Mouse (Mus musculus): ENCODE data around the gene Arhgef10l. TPM values are rescaled to one million over a fixed set of nuclear protein-coding genes. Genes with fewer than 3 reads are reported as not detected.
"Not testable (repeated sequence)": the region's sequence is repeated elsewhere in the genome, so short reads cannot be mapped to it uniquely, and the experiment has no call there.

The Arhgef10l gene
- polyA plus RNA-seq, 1 experiment from 2014 or later, result 11.9 TPM

DNA sequence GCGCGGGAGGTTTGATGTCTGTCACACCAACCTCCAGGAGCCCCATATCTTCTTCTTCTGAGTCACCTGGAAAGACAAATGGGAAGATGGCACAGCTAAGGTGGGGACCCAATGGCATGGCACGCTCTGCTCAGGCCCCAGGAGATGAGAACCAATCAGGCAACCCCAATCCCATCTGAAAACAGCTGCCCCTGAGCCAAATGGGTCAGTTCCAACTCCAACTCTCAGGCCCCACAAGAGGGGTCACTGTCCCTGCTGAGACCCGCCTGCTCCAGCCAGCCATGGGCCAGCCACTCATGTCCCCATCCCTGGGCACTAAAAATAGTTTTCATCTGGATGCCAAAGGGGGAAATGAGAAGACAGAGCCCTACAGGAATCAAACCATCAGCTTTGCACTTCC, 84.9 kb downstream of the Arhgef10l start:
- Histone ChIP-seq H3K36me3 (ENCODE audit: inconsistent target) (peaks cover 34% of the 10 kb centered on the region), H3K4me3 (ENCODE audit: inconsistent target) (peak overlapping the region; percentile 69), H3K27ac (peak overlapping the region; percentile 87), H3K79me2 (ENCODE audit: inconsistent target) (peaks cover 47% of the 10 kb centered on the region)
- 86% methylated on average over 4 of the region's 4 CpGs for WGBS (ENCODE audit: missing documents)

DNA sequence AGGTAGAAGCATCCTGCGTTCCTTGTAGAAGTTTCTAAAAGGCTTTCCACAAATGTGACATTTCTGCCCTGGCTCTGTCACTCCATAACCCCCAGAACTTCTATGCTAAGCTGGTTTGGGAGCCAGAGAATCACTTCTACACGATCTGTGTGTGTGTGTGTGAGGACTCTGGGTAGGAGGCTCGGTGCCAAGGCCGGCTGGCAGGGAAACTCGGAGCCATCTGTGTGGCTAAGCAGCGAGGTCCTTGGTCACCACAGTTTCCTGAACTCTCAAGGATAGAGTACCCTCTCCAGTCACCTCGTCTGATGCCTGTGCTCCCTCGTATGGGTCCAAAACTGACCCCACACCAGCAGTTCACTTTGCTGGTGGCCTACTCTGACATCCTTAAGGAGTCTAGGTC, 86.2 kb downstream of the Arhgef10l start:
- Histone ChIP-seq H3K79me2 (ENCODE audit: inconsistent target) (peaks cover 47% of the 10 kb centered on the region), H3K27ac (no peak overlapping the region), H3K36me3 (ENCODE audit: inconsistent target) (peaks cover 44% of the 10 kb centered on the region), H3K4me3 (ENCODE audit: inconsistent target) (no peak overlapping the region)
- WGBS (ENCODE audit: missing documents), result 70% methylated on average over 8 of the region's 8 CpGs

DNA sequence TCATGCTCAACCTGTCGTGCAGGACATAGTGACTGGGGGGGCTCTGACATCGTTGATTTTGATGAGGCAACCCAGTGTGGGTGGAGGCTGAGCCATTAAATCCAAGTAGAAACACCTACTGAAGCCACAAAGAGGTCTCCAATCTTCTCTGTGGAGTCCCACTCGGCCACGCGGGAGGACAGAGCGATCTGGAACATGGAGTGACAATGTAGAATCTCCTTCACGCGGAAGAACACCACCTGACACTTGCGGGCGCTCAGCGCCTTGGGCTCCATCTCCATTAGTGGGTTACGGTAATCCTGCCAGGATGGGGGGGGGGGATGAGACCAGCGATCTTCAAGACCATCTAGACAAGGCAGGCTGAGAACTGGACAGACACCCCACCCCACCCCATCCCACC, 86.7 kb downstream of the Arhgef10l start:
- 91% methylated on average over 13 of the region's 13 CpGs for WGBS (ENCODE audit: missing documents)
- Histone ChIP-seq H3K4me3 (ENCODE audit: inconsistent target) (no peak overlapping the region), H3K27ac (no peak overlapping the region), H3K79me2 (ENCODE audit: inconsistent target) (peaks cover 48% of the 10 kb centered on the region), H3K36me3 (ENCODE audit: inconsistent target) (peaks cover 45% of the 10 kb centered on the region)

DNA sequence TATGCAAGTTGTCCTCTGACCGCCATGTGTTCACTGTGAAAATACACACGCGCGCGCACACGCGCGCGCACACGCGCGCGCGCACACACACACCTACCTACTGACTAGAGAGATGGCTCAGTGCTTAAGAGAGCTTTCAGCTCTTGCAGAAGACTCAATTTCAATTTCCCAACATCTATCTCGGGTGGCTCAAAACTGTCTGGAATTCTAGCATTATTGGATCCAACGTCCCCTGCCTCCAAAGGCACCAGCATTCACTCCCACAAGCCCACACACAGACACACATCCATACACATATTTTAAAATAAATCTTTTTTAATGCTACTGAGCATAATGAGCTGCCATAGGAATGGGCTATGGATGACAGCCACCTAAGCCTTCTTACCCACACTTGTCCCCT, 89.2 kb downstream of the Arhgef10l start:
- H3K79me2 ChIP-seq (ENCODE audit: inconsistent target), result peaks cover 61% of the 10 kb centered on the region
- no peak overlapping the region for H3K4me3 ChIP-seq (ENCODE audit: inconsistent target)
- peaks cover 55% of the 10 kb centered on the region for H3K36me3 ChIP-seq (ENCODE audit: inconsistent target)
- 95% methylated on average over 16 of the region's 16 CpGs for WGBS (ENCODE audit: missing documents)
- no peak overlapping the region for H3K27ac ChIP-seq

DNA sequence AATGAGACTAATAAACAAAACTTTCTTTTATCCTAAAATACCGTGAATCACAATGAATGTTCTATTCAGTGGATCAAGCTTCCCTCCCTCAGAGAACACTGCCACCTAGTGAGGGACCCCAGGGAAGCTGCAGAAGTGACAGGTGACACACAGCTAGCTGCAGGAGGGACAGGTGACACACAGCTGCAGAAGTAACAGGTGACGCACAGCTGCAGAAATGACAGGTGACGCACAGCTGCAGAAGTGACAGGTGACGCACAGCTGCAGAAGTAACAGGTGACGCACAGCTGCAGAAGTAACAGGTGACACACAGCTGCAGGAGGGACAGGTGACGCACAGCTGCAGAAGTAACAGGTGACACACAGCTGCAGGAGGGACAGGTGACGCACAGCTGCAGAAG, 90.9 kb downstream of the Arhgef10l start:
- 94% methylated on average over 7 of the region's 7 CpGs for WGBS (ENCODE audit: missing documents)
- not testable (repeated sequence) for H3K4me3 ChIP-seq (ENCODE audit: inconsistent target)

DNA sequence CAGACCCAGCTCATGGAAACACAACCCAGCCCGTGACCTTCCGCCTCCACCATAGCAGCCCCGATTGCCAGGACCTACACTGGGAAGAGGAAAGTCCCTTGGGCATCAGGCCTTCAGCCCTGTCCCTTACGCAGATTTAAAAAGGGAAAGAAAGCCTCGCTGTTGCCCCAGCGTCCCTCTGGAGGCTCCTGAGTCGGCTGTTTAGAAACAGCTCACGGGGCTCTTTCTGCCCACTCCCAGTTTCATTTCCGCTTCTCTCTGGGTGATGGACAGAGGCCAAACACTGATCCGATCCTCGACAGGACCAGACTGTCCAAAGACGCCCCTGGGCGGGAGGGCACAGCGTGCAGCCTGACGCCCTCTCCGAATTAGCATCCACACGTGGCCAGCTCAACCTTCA, 93.4 kb downstream of the Arhgef10l start:
- Histone ChIP-seq H3K36me3 (ENCODE audit: inconsistent target) (peaks cover 64% of the 10 kb centered on the region), H3K4me3 (ENCODE audit: inconsistent target) (no peak overlapping the region), H3K79me2 (ENCODE audit: inconsistent target) (peaks cover 45% of the 10 kb centered on the region), H3K27ac (peak overlapping the region; percentile 83)
- WGBS (ENCODE audit: missing documents), result 21% methylated on average over 17 of the region's 17 CpGs

More for the DNA sequence above, 90.9 kb downstream of the Arhgef10l start:
- H3K79me2 ChIP-seq (ENCODE audit: inconsistent target), result peaks cover 62% of the 10 kb centered on the region
- H3K27ac ChIP-seq, result not testable (repeated sequence)
- H3K36me3 ChIP-seq (ENCODE audit: inconsistent target), result peaks cover 61% of the 10 kb centered on the region

DNA sequence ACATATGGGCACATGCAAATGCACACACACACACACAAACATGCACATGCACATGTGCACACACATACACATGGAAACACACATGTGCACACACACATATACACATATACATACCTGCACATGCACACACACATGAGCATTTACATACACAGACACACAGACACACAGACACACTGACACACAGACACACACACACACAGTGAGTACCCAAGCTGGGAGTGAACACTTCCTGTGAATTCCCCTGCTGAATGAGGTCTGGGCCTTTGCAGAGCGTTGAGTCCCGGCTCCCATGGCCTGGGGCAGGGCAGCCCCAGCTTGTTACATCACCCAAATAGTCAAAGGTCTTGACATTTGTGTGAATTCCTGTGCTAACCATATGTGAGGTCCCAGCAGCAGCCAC, 96.4 kb downstream of the Arhgef10l start:
- WGBS (ENCODE audit: missing documents), result 54% methylated on average over 2 of the region's 2 CpGs
- Histone ChIP-seq H3K79me2 (ENCODE audit: inconsistent target) (peaks cover 40% of the 10 kb centered on the region), H3K36me3 (ENCODE audit: inconsistent target) (peaks cover 58% of the 10 kb centered on the region), H3K27ac (no peak overlapping the region), H3K4me3 (ENCODE audit: inconsistent target) (no peak overlapping the region)

DNA sequence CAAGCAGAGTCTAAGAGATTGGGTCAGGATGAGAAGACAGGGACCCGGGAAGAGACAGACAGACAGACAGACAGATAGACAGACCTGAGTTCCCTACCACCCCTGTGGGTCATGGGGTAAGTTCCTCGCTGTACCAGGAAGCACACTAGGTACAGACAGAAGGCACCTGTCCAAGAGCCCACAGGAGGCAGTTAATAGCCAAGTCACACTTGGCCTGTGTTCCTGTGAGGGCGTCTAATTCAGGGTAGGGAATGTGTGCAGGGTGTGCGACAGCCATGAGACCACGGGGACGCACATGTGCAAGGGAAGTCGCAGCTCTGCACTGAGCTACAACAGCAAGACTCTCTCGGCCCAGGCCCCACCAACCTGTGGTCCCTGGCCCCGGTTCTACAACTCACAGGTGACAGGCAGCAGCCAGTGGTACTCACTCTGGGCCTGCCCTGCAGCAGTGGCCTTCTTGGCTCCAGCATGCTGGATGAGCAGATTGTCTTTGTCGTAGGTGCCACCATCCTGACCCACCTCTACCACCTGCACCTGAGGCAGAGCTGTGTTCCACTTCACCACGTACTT, 97.8 kb downstream of the Arhgef10l start:
- no peak overlapping the region for H3K4me3 ChIP-seq (ENCODE audit: inconsistent target)
- no peak overlapping the region for H3K27ac ChIP-seq
- 93% methylated on average over 10 of the region's 11 CpGs for WGBS (ENCODE audit: missing documents)
- peaks cover 30% of the 10 kb centered on the region for H3K79me2 ChIP-seq (ENCODE audit: inconsistent target)
- peaks cover 60% of the 10 kb centered on the region for H3K36me3 ChIP-seq (ENCODE audit: inconsistent target)

DNA sequence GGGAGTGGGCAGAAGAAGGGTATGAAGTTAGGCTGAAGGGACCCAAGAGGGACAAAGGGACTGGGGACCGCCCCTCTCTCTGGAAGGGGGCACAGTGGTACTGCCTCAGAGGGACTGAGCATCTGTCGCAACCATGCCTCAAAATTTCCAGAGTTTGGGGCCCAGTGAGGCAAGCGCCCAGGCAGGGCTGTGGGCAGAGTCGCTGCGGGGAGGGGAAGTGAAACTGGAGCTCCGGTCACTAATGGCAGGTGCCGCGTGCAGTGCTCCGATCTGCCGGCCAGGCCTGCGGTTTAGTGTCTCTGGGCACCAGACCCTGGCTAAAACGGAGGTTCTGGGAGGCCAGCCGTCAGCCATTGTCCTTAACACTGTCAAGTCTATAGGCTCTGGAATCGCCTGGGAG, 99.0 kb downstream of the Arhgef10l start:
- WGBS (ENCODE audit: missing documents), result 11% methylated on average over 13 of the region's 14 CpGs
- Histone ChIP-seq H3K4me3 (ENCODE audit: inconsistent target) (no peak overlapping the region), H3K27ac (peak overlapping the region; percentile 68), H3K79me2 (ENCODE audit: inconsistent target) (peaks cover 27% of the 10 kb centered on the region), H3K36me3 (ENCODE audit: inconsistent target) (peaks cover 72% of the 10 kb centered on the region)

DNA sequence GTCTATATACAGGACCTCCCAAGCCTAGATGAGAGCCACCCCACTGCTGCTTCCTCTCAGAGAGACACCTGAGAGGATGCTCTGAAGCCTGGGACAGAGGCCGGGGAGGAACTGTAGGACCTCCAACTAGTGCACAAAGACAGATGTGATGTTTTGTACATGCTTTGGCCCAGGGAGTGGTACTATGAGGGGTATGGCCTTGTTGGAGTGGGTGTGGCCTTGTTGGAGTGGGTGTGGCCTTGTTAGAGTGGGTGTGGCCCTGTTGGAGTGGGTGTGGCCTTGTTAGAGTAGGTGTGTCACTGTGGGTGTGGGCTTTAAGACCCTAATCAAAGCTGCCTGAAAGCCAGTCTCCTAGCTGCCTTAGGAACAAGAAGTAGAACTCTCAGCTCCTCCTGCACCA, 101.4 kb downstream of the Arhgef10l start:
- H3K36me3 ChIP-seq (ENCODE audit: inconsistent target), result peaks cover 73% of the 10 kb centered on the region
- not testable (repeated sequence) for H3K27ac ChIP-seq; H3K4me3 ChIP-seq (ENCODE audit: inconsistent target); H3K79me2 ChIP-seq (ENCODE audit: inconsistent target)
- WGBS (ENCODE audit: missing documents), result 100% methylated on average over 1 of the region's 1 CpGs

DNA sequence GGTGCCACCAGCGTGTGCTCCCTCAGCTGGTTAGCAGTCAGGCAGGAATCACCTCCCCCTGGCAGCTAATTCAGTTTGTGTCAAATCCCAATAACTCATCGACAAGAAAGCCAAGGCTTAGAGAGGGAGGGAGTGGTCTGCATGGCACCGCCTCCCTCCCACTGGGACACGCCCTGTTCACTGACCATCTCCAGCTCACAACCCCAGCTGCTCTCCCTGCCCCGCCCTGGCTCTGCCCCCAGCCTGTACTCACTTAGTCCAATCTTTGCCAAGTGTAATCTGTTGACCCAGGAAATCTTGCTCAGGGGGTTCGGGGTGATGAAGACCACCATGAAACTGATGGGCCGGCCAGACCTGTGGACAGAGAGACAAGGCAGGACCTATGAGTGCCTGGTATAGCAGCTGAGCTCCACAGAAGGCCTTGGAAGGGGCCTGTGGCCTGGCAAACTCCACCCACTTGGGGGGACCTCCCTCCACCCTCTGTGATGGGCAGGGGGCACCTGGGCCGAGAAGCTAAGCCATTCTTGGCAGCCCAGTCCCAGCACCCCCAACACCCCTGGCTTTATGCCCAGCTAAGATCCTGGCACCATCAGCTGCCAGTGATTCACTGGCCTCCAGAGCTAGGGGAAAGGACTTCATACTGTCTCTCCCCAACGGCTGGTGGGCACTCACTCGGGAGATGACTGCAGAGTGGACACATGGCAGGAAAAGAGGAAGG, 103.2 kb downstream of the Arhgef10l start:
- Histone ChIP-seq H3K4me3 (ENCODE audit: inconsistent target) (no peak overlapping the region), H3K79me2 (ENCODE audit: inconsistent target) (no peaks in the 10 kb centered on the region), H3K36me3 (ENCODE audit: inconsistent target) (peaks cover 68% of the 10 kb centered on the region), H3K27ac (no peak overlapping the region)
- 83% methylated on average over 10 of the region's 10 CpGs for WGBS (ENCODE audit: missing documents)

DNA sequence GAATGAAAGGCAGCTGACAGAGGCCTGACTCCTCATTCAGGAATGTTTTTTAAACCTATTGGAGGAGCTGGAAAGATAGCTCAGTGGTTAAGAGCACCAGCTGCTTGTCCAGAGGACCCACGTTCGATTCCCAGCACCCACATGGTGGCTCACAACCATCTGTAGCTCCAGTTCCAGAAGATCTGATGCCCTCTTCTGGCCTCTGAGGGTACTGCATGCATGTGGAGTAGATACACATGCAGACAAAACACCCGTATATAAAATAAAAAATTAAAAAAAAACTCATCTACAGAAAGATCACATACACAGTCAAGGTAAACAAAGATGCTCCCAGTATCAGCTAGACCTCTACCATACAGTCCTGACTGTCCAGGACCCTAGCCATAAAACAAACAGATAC, 104.1 kb downstream of the Arhgef10l start:
- Histone ChIP-seq H3K79me2 (ENCODE audit: inconsistent target) (no peaks in the 10 kb centered on the region), H3K27ac (no peak overlapping the region), H3K36me3 (ENCODE audit: inconsistent target) (peaks cover 70% of the 10 kb centered on the region), H3K4me3 (ENCODE audit: inconsistent target) (no peak overlapping the region)
- 100% methylated on average over 3 of the region's 3 CpGs for WGBS (ENCODE audit: missing documents)

DNA sequence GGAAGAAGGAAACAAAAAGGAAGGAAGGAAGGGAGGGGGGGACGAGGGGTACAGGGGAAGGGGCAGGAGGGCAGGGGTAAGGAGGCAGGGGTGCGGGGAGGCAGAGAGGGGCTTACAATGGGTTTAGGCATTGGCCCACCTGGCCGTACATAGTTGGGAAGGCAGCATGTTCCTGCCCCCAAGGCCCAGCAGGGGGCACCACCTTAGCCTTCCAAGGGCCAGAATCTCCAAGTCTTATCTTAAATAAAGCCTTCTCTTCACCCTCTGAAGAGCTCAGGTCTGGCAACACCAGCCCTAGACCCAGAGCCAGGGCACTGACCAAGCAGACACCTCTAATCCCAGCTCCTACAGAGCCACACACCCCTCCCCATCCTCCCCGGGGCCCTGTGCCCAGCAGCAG, 106.0 kb downstream of the Arhgef10l start:
- WGBS (ENCODE audit: missing documents), result 69% methylated on average over 4 of the region's 4 CpGs
- Histone ChIP-seq H3K27ac (no peak overlapping the region), H3K36me3 (ENCODE audit: inconsistent target) (peaks cover 73% of the 10 kb centered on the region), H3K4me3 (ENCODE audit: inconsistent target) (no peak overlapping the region), H3K79me2 (ENCODE audit: inconsistent target) (no peaks in the 10 kb centered on the region; the same call in 1 of the 2 replicates)

DNA sequence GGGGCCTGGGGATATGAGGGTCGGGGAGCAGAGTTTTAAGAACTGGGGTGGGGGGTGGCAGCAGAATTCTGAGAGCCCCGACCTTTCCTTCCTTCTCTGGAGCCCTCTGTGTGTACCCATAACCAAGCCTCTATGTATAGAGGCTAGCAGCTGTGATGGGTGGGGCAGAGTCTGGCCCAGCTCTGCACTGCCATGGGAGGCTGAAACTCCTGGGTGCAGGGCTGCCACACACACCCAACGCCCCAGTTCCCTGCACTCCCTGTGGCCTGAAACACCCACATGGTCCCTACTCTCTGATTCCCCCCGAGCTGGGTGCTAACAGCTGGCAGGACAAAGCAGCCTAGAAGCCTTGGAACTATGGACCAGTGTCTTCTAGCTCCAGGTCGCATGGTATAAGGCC, 107.6 kb downstream of the Arhgef10l start:
- no peaks in the 10 kb centered on the region; the same call in 1 of the 2 replicates for H3K79me2 ChIP-seq (ENCODE audit: inconsistent target)
- H3K36me3 ChIP-seq (ENCODE audit: inconsistent target), result peaks cover 64% of the 10 kb centered on the region
- H3K27ac ChIP-seq, result no peak overlapping the region
- WGBS (ENCODE audit: missing documents), result 96% methylated on average over 5 of the region's 5 CpGs
- no peak overlapping the region for H3K4me3 ChIP-seq (ENCODE audit: inconsistent target)

DNA sequence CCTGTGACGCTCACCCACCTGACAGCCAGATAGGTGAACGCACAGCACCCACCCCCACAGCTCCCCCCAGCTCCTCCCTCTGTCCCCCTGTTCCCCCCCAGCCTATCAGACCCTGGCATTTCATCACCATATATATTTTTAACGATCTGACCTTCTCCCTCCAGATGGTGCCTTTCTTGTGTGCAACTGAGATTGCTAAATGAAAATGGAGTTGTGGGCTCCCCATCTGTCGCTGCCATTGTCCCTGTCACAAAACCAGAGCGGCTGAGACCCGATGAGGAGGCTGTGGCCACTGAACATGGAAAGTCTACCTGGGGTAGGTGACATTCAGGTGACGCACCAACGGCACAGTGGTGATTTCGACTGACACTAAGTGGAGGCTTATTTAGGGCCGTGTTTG, 109.3 kb downstream of the Arhgef10l start:
- 93% methylated on average over 9 of the region's 10 CpGs for WGBS (ENCODE audit: missing documents)
- Histone ChIP-seq H3K79me2 (ENCODE audit: inconsistent target) (peaks cover 11% of the 10 kb centered on the region; the same call in 1 of the 2 replicates), H3K4me3 (ENCODE audit: inconsistent target) (no peak overlapping the region), H3K27ac (no peak overlapping the region), H3K36me3 (ENCODE audit: inconsistent target) (peaks cover 64% of the 10 kb centered on the region)

Measured in macrophage (primary cell).